ENCODE assay signal across 20 mouse cellular contexts in genomic region chr13:60035536-60036130, GRCm38 (mm10).
DNase-seq lines count a peak whose midpoint lies in the region; ATAC-seq and TF ChIP-seq lines count a peak whose summit lies in the region.
"Had no signal": no experiment of that assay in that cellular context is flagged by ENCODE, and none has a peak within 500 bp of the region (broad histone marks: within the 10 kb centered on the region; RNA-seq: fewer than 3 reads in every experiment).

No protein-coding gene starts in this region.

- H3K27me3 ChIP-seq in heart, postnatal 0 days (ENCODE audit: control insufficient read depth, insufficient read depth, low read length), result no peaks in the 10 kb centered on the region
- no peaks in the 10 kb centered on the region for H3K27me3 ChIP-seq in liver, embryonic 12.5 days (replicated peaks)
- H3K27me3 ChIP-seq: hindbrain, embryonic 13.5 days had no signal

- no peak for TF ChIP-seq POLR2A in lung, adult 2 months (IDR thresholded peaks at IDR 0.05; ENCODE audit: borderline replicate concordance, extremely low read depth, low read depth, low read length)

- ATAC-seq in heart, postnatal 0 days (ENCODE audit: insufficient read depth, low read depth), result peak; percentile 60; the same call in 1 of the 2 replicates
- ATAC-seq in liver, embryonic 12.5 days, result no peak
- ATAC-seq: inflammation-experienced regulatory T-cells, adult 6 months; liver, postnatal 0 days; midbrain, embryonic 16.5 days had no signal

- no peak overlapping the region for H3K9ac ChIP-seq in heart, postnatal 0 days (replicated peaks; ENCODE audit: low read depth, low read length)
- H3K9ac ChIP-seq in liver, embryonic 12.5 days, result no peak overlapping the region
- H3K9ac ChIP-seq: hindbrain, embryonic 13.5 days; liver, postnatal 0 days had no signal

- H3K36me3 ChIP-seq in heart, postnatal 0 days (replicated peaks; ENCODE audit: control insufficient read depth, insufficient read depth, low read length), result no peaks in the 10 kb centered on the region
- H3K36me3 ChIP-seq in liver, embryonic 12.5 days, result no peaks in the 10 kb centered on the region
- H3K36me3 ChIP-seq: hindbrain, embryonic 13.5 days; midbrain, embryonic 10.5 days had no signal

- intact Hi-C loops in heart, postnatal 14 days (cut with DNase I), result no loop called here
- intact Hi-C loops in heart, postnatal 10 days (cut with DNase I), result no loop called here

- DNase-seq in heart, adult 11 months, result peak; percentile 77
- DNase-seq in heart, postnatal 14 days, result no peak
- DNase-seq in heart, postnatal 0 days (ENCODE audit: low spot score), result peak; percentile 29
- no peak for DNase-seq in heart, postnatal 10 days
- peak; percentile 12 for DNase-seq in MN1 (ENCODE audit: low spot score)
- no peak for DNase-seq in lung, adult 2 months
- DNase-seq: adrenal gland, postnatal 10 days; cerebellum, adult 9-10 months; gastrocnemius, postnatal 10 days; kidney, adult 18-20 months; kidney, postnatal 4 days; liver, postnatal 0 days; lung, postnatal 10 days had no signal

- no peak overlapping the region for H3K4me3 ChIP-seq in heart, postnatal 0 days (ENCODE audit: low read depth, low read length)
- H3K4me3 ChIP-seq in brown adipose tissue, adult 24 weeks (ENCODE audit: insufficient read depth, low read depth, low read length), result no peak overlapping the region
- no peak overlapping the region for H3K4me3 ChIP-seq in lung, adult 2 months (replicated peaks; ENCODE audit: extremely low read depth, low read depth, low read length)
- H3K4me3 ChIP-seq in liver, embryonic 12.5 days, result no peak overlapping the region
- H3K4me3 ChIP-seq: hindbrain, embryonic 13.5 days; midbrain, embryonic 10.5 days; myocyte had no signal

- no peak overlapping the region for H3K4me2 ChIP-seq in heart, postnatal 0 days (ENCODE audit: low read depth, low read length)
- no peak overlapping the region for H3K4me2 ChIP-seq in liver, embryonic 12.5 days
- H3K4me2 ChIP-seq: hindbrain, embryonic 13.5 days had no signal

- 36% methylated on average over 7 of the region's 7 CpGs for WGBS in heart, postnatal 0 days
- WGBS in lung, adult 2 months, result 55% methylated on average over 7 of the region's 7 CpGs
- 77% methylated on average over 7 of the region's 7 CpGs for WGBS in liver, embryonic 12.5 days (ENCODE audit: insufficient replicate concordance)

- no peaks in the 10 kb centered on the region for H3K9me3 ChIP-seq in heart, postnatal 0 days (replicated peaks; ENCODE audit: control insufficient read depth, low read length)
- H3K9me3 ChIP-seq in liver, embryonic 12.5 days (replicated peaks), result no peaks in the 10 kb centered on the region
- H3K9me3 ChIP-seq: hindbrain, embryonic 13.5 days; midbrain, embryonic 10.5 days had no signal

- H3K27ac ChIP-seq in heart, postnatal 0 days (ENCODE audit: low read depth), result no peak overlapping the region
- H3K27ac ChIP-seq in brown adipose tissue, adult 24 weeks (replicated peaks; ENCODE audit: low read depth, low read length), result peak overlapping the region; percentile 99
- H3K27ac ChIP-seq in liver, embryonic 12.5 days, result no peak overlapping the region
- H3K27ac ChIP-seq: hindbrain, embryonic 13.5 days; midbrain, embryonic 10.5 days had no signal

- H3K4me1 ChIP-seq in heart, postnatal 0 days (ENCODE audit: control insufficient read depth, insufficient read depth), result no peaks in the 10 kb centered on the region
- H3K4me1 ChIP-seq in brown adipose tissue, adult 24 weeks (ENCODE audit: control insufficient read depth, insufficient read depth, insufficient read length, low read length), result peaks cover 8% of the 10 kb centered on the region; the same call in 1 of the 2 replicates
- H3K4me1 ChIP-seq in lung, adult 2 months (ENCODE audit: control insufficient read depth, insufficient read depth, low read length), result no peaks in the 10 kb centered on the region
- no peaks in the 10 kb centered on the region for H3K4me1 ChIP-seq in liver, embryonic 12.5 days
- H3K4me1 ChIP-seq: hindbrain, embryonic 13.5 days; midbrain, embryonic 10.5 days had no signal

- TF ChIP-seq EP300 in heart, postnatal 0 days (IDR thresholded peaks at IDR 0.05; ENCODE audit: low read depth), result no peak

- TF ChIP-seq CTCF in heart, postnatal 0 days (IDR thresholded peaks at IDR 0.05; ENCODE audit: low read depth), result no peak
- TF ChIP-seq CTCF in lung, adult 2 months (IDR thresholded peaks at IDR 0.05; ENCODE audit: insufficient read depth, low read length), result no peak

Comparison
In these comparisons a context has a peak if more than half of its experiments do, and no peak if none do; other contexts are left out.
1. DNase-seq: peak in heart, adult 11 months (single experiment), heart, postnatal 0 days (single experiment) and MN1 (single experiment); none in heart, postnatal 14 days (0 of 2), heart, postnatal 10 days (0 of 2) and lung, adult 2 months (single experiment).